Mouse (Mus musculus) lung, embryonic 14.5 days (tissue): ENCODE measurements at regions not wholly inside any gene's neighbourhood (a gene's known extent, or its start where the extent isn't known, plus 50 kb on each side); places are given as distances from the start of the nearest gene placed in this dataset.
A peak's percentile ranks its signal among the peaks of the same experiment; 100 is the strongest.
"Not testable (repeated sequence)": the region's sequence is repeated elsewhere in the genome, so short reads cannot be mapped to it uniquely, and the experiment has no call there.

Experiments used
- ATAC-seq: fragments of 200-750 bp; cut with Nextera tagmentation; 2 replicates; pipeline ENCODE4 v1.8.0; 2017; ENCODE audit warnings: mild to moderate bottlenecking, moderate TSS enrichment, moderate library complexity; ENCODE audit not compliant: insufficient read depth
- DNase-seq: peaks from one replicate; pipeline ENCODE4 v3.0.0-alpha.2; 2015
- H3K27ac ChIP-seq: fragments of 300-500 bp; sonication (generic); 2 replicates; pipeline ENCODE4 v1.5.1; 2014; ENCODE audit warnings: low read depth, mild to moderate bottlenecking, moderate library complexity
- H3K27me3 ChIP-seq: fragments of 300-500 bp; sonication (generic); 2 replicates; pipeline ENCODE4 v1.6.1; 2014; ENCODE audit warnings: low read length, control low read depth; ENCODE audit not compliant: insufficient read depth
- H3K36me3 ChIP-seq: fragments of 300-500 bp; sonication (generic); 2 replicates; pipeline ENCODE4 v1.6.1; 2014; ENCODE audit warnings: control low read depth; ENCODE audit not compliant: insufficient read depth
- H3K4me1 ChIP-seq: fragments of 300-500 bp; sonication (generic); 2 replicates; pipeline ENCODE4 v1.6.1; 2014; ENCODE audit warnings: antibody characterized with exemption, control low read depth; ENCODE audit not compliant: insufficient read depth
- H3K4me2 ChIP-seq: fragments of 300-500 bp; sonication (generic); 2 replicates; pipeline ENCODE4 v1.6.1; 2014; ENCODE audit warnings: mild to moderate bottlenecking
- H3K4me3 ChIP-seq: fragments of 300-500 bp; sonication (generic); 2 replicates; pipeline ENCODE4 v1.5.1; 2014; ENCODE audit warnings: low read depth, low read length
- H3K9ac ChIP-seq: fragments of 300-500 bp; sonication (generic); 2 replicates; pipeline ENCODE4 v1.6.1; 2014
- H3K9me3 ChIP-seq: fragments of 300-500 bp; sonication (generic); 2 replicates; pipeline ENCODE4 v1.6.1; 2016; ENCODE audit warnings: low read depth, low read length, control low read depth
- CTCF ChIP-seq: IDR thresholded peaks from 2 replicates; pipeline ENCODE4 v1.5.1; 2016; ENCODE audit warnings: antibody characterized with exemption, low read depth
- WGBS: fragments of 180-500 bp; shearing (Covaris S2); extraction: QIAGEN DNeasy Blood & Tissue Kit; methylation state at CpG from one replicate; pipeline ENCODE4 v1.1.7; 2014; 5-methylcytosine and 5-hydroxymethylcytosine counted together

DNA sequence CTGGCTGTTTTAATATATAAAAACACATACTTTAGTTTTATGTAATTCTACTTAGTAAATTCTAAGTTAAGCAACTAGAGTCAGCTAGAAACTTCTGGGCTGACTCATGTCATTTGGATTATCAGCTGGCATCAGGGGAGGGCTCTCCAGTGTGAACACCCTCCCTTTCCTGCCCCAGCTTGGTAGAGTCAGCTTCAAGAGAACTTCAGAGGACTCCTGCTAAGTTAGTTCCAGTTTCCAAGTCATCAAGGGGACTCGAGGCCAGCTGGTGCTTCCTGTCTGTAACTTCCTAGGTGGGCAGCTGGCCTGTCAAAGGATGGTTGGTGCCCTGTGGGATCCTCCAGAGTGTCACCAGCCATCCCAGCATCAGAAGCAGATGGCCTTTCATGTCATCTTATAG lies 293.6 kb downstream of the Nek10 start:
- Histone ChIP-seq H3K27ac (no peak overlapping the region), H3K4me3 (no peak overlapping the region), H3K9ac (no peak overlapping the region), H3K4me2 (no peak overlapping the region), H3K4me1 (no peaks in the 10 kb centered on the region), H3K36me3 (no peaks in the 10 kb centered on the region), H3K27me3 (no peaks in the 10 kb centered on the region), H3K9me3 (no peaks in the 10 kb centered on the region)
- 21% methylated on average over 1 of the region's 1 CpGs for WGBS
- ATAC-seq (no peak), DNase-seq (no peak)
- no peak for TF ChIP-seq CTCF

- Histone ChIP-seq H3K9me3 (no peaks in the 10 kb centered on the region), H3K27ac (no peak overlapping the region), H3K4me3 (no peak overlapping the region), H3K4me1 (no peaks in the 10 kb centered on the region), H3K9ac (no peak overlapping the region), H3K4me2 (no peak overlapping the region), H3K36me3 (no peaks in the 10 kb centered on the region), H3K27me3 (no peaks in the 10 kb centered on the region)
- TF ChIP-seq CTCF = no peak
- DNase-seq (peak; percentile 11), ATAC-seq (no peak)
Measured at GRCm38 (mm10) chr14:15099909-15100308, 296.7 kb downstream of the Nek10 start.

DNA sequence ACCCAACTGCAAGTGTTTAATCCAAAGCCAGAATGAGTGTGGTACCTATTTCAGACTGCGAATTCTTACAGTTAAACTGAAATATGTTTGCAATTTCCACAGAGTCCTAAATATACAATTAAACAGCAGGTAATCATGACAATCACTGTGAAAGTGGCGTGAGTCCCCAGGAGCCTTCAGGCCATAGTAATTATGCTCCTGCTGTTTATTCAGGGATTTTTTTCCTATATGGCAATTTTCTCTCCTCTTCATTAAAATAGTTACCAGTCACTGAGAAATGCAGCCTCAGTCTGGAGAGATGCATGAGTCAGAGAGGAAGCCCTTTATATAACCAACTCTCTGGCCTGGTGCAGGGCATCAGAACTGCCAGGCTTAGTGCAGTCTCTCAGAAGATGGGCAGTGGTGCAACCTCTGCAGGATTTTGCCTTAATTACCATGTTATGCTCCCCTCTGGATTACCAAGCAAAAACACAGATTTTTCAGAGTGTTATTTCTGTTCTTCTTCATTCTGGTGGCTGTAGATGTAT lies 304.6 kb downstream of the Nek10 start:
- DNase-seq = no peak
- ATAC-seq = no peak
- H3K36me3 ChIP-seq = no peaks in the 10 kb centered on the region
- 74% methylated on average over 2 of the region's 2 CpGs for WGBS
- H3K4me1 ChIP-seq = no peaks in the 10 kb centered on the region
- no peak overlapping the region for H3K27ac ChIP-seq
- TF ChIP-seq CTCF = no peak
- no peak overlapping the region for H3K4me2 ChIP-seq
- no peak overlapping the region for H3K9ac ChIP-seq
- H3K4me3 ChIP-seq = no peak overlapping the region
- H3K27me3 ChIP-seq = no peaks in the 10 kb centered on the region
- H3K9me3 ChIP-seq = no peaks in the 10 kb centered on the region

- H3K4me2 ChIP-seq = no peak overlapping the region
- 0 out of 2 replicates have a peak, but pooled peaks have one; percentile 18 for TF ChIP-seq CTCF
- no peak for ATAC-seq
- H3K4me3 ChIP-seq = no peak overlapping the region
- H3K4me1 ChIP-seq = no peaks in the 10 kb centered on the region
- 37% methylated on average over 2 of the region's 2 CpGs for WGBS
- no peak for DNase-seq
- H3K9ac ChIP-seq = no peak overlapping the region
- no peak overlapping the region for H3K27ac ChIP-seq
- no peaks in the 10 kb centered on the region for H3K36me3 ChIP-seq
- no peaks in the 10 kb centered on the region for H3K9me3 ChIP-seq
- no peaks in the 10 kb centered on the region for H3K27me3 ChIP-seq
Measured at GRCm38 (mm10) chr14:15119745-15120144, 316.5 kb downstream of the Nek10 start.

- no peak overlapping the region for H3K4me2 ChIP-seq
- H3K27ac ChIP-seq = no peak overlapping the region
- 80% methylated on average over 3 of the region's 3 CpGs for WGBS
- TF ChIP-seq CTCF = no peak
- no peaks in the 10 kb centered on the region for H3K36me3 ChIP-seq
- H3K27me3 ChIP-seq = no peaks in the 10 kb centered on the region
- no peak overlapping the region for H3K9ac ChIP-seq
- DNase-seq (no peak), ATAC-seq (no peak)
- no peaks in the 10 kb centered on the region for H3K9me3 ChIP-seq
- H3K4me1 ChIP-seq = no peaks in the 10 kb centered on the region
- H3K4me3 ChIP-seq = no peak overlapping the region
Measured at GRCm38 (mm10) chr14:15128157-15128556, 310.6 kb downstream of the Lrrc3b start.

GRCm38 (mm10) chr14:15140871-15141270 lies 297.9 kb downstream of the Lrrc3b start:
- H3K36me3 ChIP-seq, DNase-seq, H3K9ac ChIP-seq, H3K27me3 ChIP-seq, ATAC-seq, H3K4me3 ChIP-seq, H3K9me3 ChIP-seq, H3K4me2 ChIP-seq, H3K4me1 ChIP-seq, H3K27ac ChIP-seq: not testable (repeated sequence)
- 76% methylated on average over 1 of the region's 1 CpGs for WGBS

GRCm38 (mm10) chr14:15142839-15143238 lies 295.9 kb downstream of the Lrrc3b start:
- Histone ChIP-seq H3K4me1 (no peaks in the 10 kb centered on the region), H3K27ac (no peak overlapping the region), H3K36me3 (no peaks in the 10 kb centered on the region), H3K4me3 (no peak overlapping the region), H3K4me2 (no peak overlapping the region), H3K9me3 (no peaks in the 10 kb centered on the region), H3K27me3 (no peaks in the 10 kb centered on the region), H3K9ac (no peak overlapping the region)
- ATAC-seq = no peak
- no peak for DNase-seq
- 71% methylated on average over 1 of the region's 1 CpGs for WGBS
- TF ChIP-seq CTCF = no peak

- no peak for TF ChIP-seq CTCF
- 85% methylated on average over 1 of the region's 1 CpGs for WGBS
- no peak overlapping the region for H3K4me2 ChIP-seq
- no peak overlapping the region for H3K4me3 ChIP-seq
- H3K27me3 ChIP-seq = no peaks in the 10 kb centered on the region
- H3K4me1 ChIP-seq = no peaks in the 10 kb centered on the region
- no peak overlapping the region for H3K9ac ChIP-seq
- DNase-seq (no peak), ATAC-seq (no peak)
- H3K9me3 ChIP-seq = no peaks in the 10 kb centered on the region
- H3K36me3 ChIP-seq = no peaks in the 10 kb centered on the region
- H3K27ac ChIP-seq = no peak overlapping the region
Measured at GRCm38 (mm10) chr14:15148516-15148915, 290.3 kb downstream of the Lrrc3b start.
